Mouse (Mus musculus) kidney, adult 2 months (tissue): ENCODE measurements around the gene Magel2. TPM values are rescaled to one million over a fixed set of nuclear protein-coding genes. Genes with fewer than 3 reads are reported as not detected.
A peak's percentile ranks its signal among the peaks of the same experiment; 100 is the strongest.

Experiments used
- DNase-seq: peaks from one replicate; pipeline ENCODE4 v3.0.0; 2021
- H3K27ac ChIP-seq: fragments of 200-500 bp; 2 replicates; pipeline ENCODE4 v1.5.1; 2012; ENCODE audit warnings: low read depth, low read length, control low read depth, inconsistent platforms; ENCODE audit not compliant: insufficient read depth
- H3K27me3 ChIP-seq: fragments of 200-500 bp; replicated peaks from 2 replicates; pipeline ENCODE4 v1.6.1; 2012; ENCODE audit warnings: mild to moderate bottlenecking, moderate library complexity, low read length, inconsistent platforms; ENCODE audit not compliant: control insufficient read depth, insufficient read depth
- H3K36me3 ChIP-seq: fragments of 200-500 bp; 2 replicates; pipeline ENCODE4 v1.6.1; 2012; ENCODE audit warnings: mild to moderate bottlenecking, moderate library complexity, low read length, inconsistent platforms; ENCODE audit not compliant: control insufficient read depth, insufficient read depth
- H3K4me1 ChIP-seq: fragments of 200-500 bp; 2 replicates; pipeline ENCODE4 v1.6.1; 2011; ENCODE audit warnings: low read length; ENCODE audit not compliant: control insufficient read depth, insufficient read depth
- H3K4me3 ChIP-seq: fragments of 200-500 bp; 2 replicates; pipeline ENCODE4 v1.5.1; 2011; ENCODE audit warnings: mild to moderate bottlenecking, low read depth, low read length, control low read depth; ENCODE audit not compliant: insufficient read depth
- CTCF ChIP-seq: fragments of 200-500 bp; conservative IDR thresholded peaks from 2 replicates; pipeline ENCODE4 v1.5.1; 2011; ENCODE audit warnings: low read depth, mild to moderate bottlenecking, control low read depth, low read length, moderate library complexity, mixed read lengths; ENCODE audit not compliant: insufficient read depth, insufficient read length
- POLR2A ChIP-seq: fragments of 200-500 bp; IDR thresholded peaks from one replicate; pipeline ENCODE4 v1.6.1; 2011; ENCODE audit warnings: low read depth, low read length, control low read depth
- WGBS: fragments of 180-500 bp; shearing (Covaris S2); methylation state at CpG from one replicate; pipeline ENCODE4 v1.1.7; 2018; 5-methylcytosine and 5-hydroxymethylcytosine counted together
- polyA plus RNA-seq: library from polyadenylated mRNA; depleted of rRNA; stranded (reverse); fragments of >200 nt; gene quantifications from 2 replicates; pipeline ENCODE4 v1.2.3, GENCODE M21; 2012

Magel2 gene
- polyA plus RNA-seq, 1 experiment = 0.02 TPM

- no peak overlapping the region for H3K4me3 ChIP-seq
- no peak for DNase-seq
- WGBS = 78% methylated on average over 8 of the region's 8 CpGs
- no peak overlapping the region for H3K27ac ChIP-seq
- no peaks in the 10 kb centered on the region for H3K36me3 ChIP-seq
- TF ChIP-seq POLR2A = no peak
- TF ChIP-seq CTCF = no peak
- no peaks in the 10 kb centered on the region for H3K27me3 ChIP-seq
- H3K4me1 ChIP-seq = no peaks in the 10 kb centered on the region
These were observed 10.1 kb upstream of the Magel2 start for GRCm38 (mm10) chr7:62366730-62367129.

- Histone ChIP-seq H3K36me3 (no peaks in the 10 kb centered on the region), H3K4me1 (no peaks in the 10 kb centered on the region), H3K4me3 (no peak overlapping the region), H3K27ac (no peak overlapping the region), H3K27me3 (no peaks in the 10 kb centered on the region; the same call in 1 of the 2 replicates)
- WGBS = 26% methylated on average over 4 of the region's 4 CpGs
- TF ChIP-seq POLR2A (no peak), CTCF (peak; percentile 33; the same call in 1 of the 2 replicates)
- DNase-seq = peak; percentile 19
These were observed 1.2 kb upstream of the Magel2 start for GRCm38 (mm10) chr7:62375658-62376057.

GRCm38 (mm10) chr7:62377313-62377712 lies 503 bp downstream of the Magel2 start:
- Histone ChIP-seq H3K27me3 (no peaks in the 10 kb centered on the region; the same call in 1 of the 2 replicates), H3K4me1 (no peaks in the 10 kb centered on the region), H3K36me3 (no peaks in the 10 kb centered on the region), H3K4me3 (no peak overlapping the region), H3K27ac (no peak overlapping the region)
- no peak for DNase-seq
- no peak for TF ChIP-seq CTCF
- TF ChIP-seq POLR2A = no peak
- WGBS = 43% methylated on average over 14 of the region's 14 CpGs

GRCm38 (mm10) chr7:62378529-62378928 lies 1.7 kb downstream of the Magel2 start:
- Histone ChIP-seq H3K4me3 (no peak overlapping the region), H3K4me1 (no peaks in the 10 kb centered on the region), H3K27me3 (no peaks in the 10 kb centered on the region; the same call in 1 of the 2 replicates), H3K27ac (no peak overlapping the region), H3K36me3 (no peaks in the 10 kb centered on the region)
- TF ChIP-seq POLR2A = no peak
- no peak for TF ChIP-seq CTCF
- DNase-seq = no peak
- WGBS = 87% methylated on average over 9 of the region's 9 CpGs

GRCm38 (mm10) chr7:62382391-62382790 lies 5.6 kb downstream of the Magel2 start:
- TF ChIP-seq CTCF (peak; percentile 67), POLR2A (no peak)
- Histone ChIP-seq H3K27ac (no peak overlapping the region), H3K36me3 (no peaks in the 10 kb centered on the region), H3K4me3 (no peak overlapping the region), H3K27me3 (no peaks in the 10 kb centered on the region), H3K4me1 (no peaks in the 10 kb centered on the region)
- 9% methylated on average over 2 of the region's 2 CpGs for WGBS
- peak; percentile 42 for DNase-seq

GRCm38 (mm10) chr7:62388291-62388690 lies 11.5 kb downstream of the Magel2 start:
- no peak for DNase-seq
- Histone ChIP-seq H3K4me1 (no peaks in the 10 kb centered on the region), H3K4me3 (no peak overlapping the region), H3K27me3 (no peaks in the 10 kb centered on the region), H3K36me3 (no peaks in the 10 kb centered on the region), H3K27ac (no peak overlapping the region)
- no peak for TF ChIP-seq CTCF
- TF ChIP-seq POLR2A = no peak
- 46% methylated on average over 4 of the region's 4 CpGs for WGBS

GRCm38 (mm10) chr7:62392202-62392601 lies 15.4 kb downstream of the Magel2 start:
- no peak for DNase-seq
- Histone ChIP-seq H3K27ac (no peak overlapping the region), H3K4me3 (no peak overlapping the region), H3K27me3 (no peaks in the 10 kb centered on the region), H3K36me3 (no peaks in the 10 kb centered on the region), H3K4me1 (no peaks in the 10 kb centered on the region)
- TF ChIP-seq POLR2A (no peak), CTCF (no peak)
- WGBS = 47% methylated on average over 1 of the region's 1 CpGs

GRCm38 (mm10) chr7:62406573-62407050 lies 29.8 kb downstream of the Magel2 start:
- no peak overlapping the region for H3K27ac ChIP-seq
- no peak overlapping the region for H3K4me3 ChIP-seq
- WGBS = 54% methylated on average over 19 of the region's 19 CpGs
- no peaks in the 10 kb centered on the region for H3K27me3 ChIP-seq
- no peaks in the 10 kb centered on the region for H3K4me1 ChIP-seq
- no peaks in the 10 kb centered on the region for H3K36me3 ChIP-seq
- no peak for TF ChIP-seq POLR2A
- no peak for TF ChIP-seq CTCF
- no peak for DNase-seq
